Mouse (Mus musculus) embryonic fibroblast, embryonic 13.5 days (primary cell): Measurements from ENCODE around the gene Gm29735.
"Not testable (repeated sequence)": the region's sequence is repeated elsewhere in the genome, so short reads cannot be mapped to it uniquely, and the experiment has no call there.

ENCODE experiments used
- CTCF ChIP-seq: IDR thresholded peaks from 2 replicates; pipeline ENCODE4 v1.5.1; 2011; ENCODE audit warnings: mild to moderate bottlenecking, control low read depth, low read length, moderate library complexity, borderline replicate concordance; ENCODE audit not compliant: insufficient read depth
- POLR2A ChIP-seq: IDR thresholded peaks from 2 replicates; pipeline ENCODE4 v1.6.1; 2011; ENCODE audit warnings: low read depth, mild to moderate bottlenecking, control low read depth, low read length, moderate library complexity

- not testable (repeated sequence) for TF ChIP-seq CTCF, POLR2A
Measured at GRCm38 (mm10) chr7:142120629-142121028, 36.3 kb downstream of the Gm29735 start, which contains the start of gene Gm45618.
